Mouse (Mus musculus) thymus, adult 2 months (tissue): ENCODE measurements around the gene Pdha1.

ENCODE experiments used
- CTCF ChIP-seq: fragments of 200-500 bp; IDR thresholded peaks from 2 replicates; pipeline ENCODE4 v1.5.1; 2012; ENCODE audit warnings: mild to moderate bottlenecking, control low read depth, low read length, moderate library complexity, borderline replicate concordance; ENCODE audit not compliant: control insufficient read depth, poor library complexity, insufficient read depth; ENCODE audit errors: extremely low read depth
- POLR2A ChIP-seq: fragments of 200-500 bp; IDR thresholded peaks from 2 replicates; pipeline ENCODE4 v1.6.1; 2012; ENCODE audit warnings: mild to moderate bottlenecking, low read length, control low read depth, moderate library complexity; ENCODE audit not compliant: control insufficient read depth, poor library complexity, insufficient read depth; ENCODE audit errors: extremely low read depth

GRCm38 (mm10) chrX:160164259-160164658, 26.0 kb upstream of the Pdha1 start:
- TF ChIP-seq CTCF (no peak), POLR2A (no peak)
